Comparison of ENCODE assay signal across 28 mouse cellular contexts in genomic region chr16:45593656-45594055, GRCm38 (mm10). TPM values are rescaled to one million over a fixed set of nuclear protein-coding genes. Genes with fewer than 3 reads are reported as not detected.
DNase-seq lines count a peak whose midpoint lies in the region; ATAC-seq and TF ChIP-seq lines count a peak whose summit lies in the region.
"Had no signal": no experiment of that assay in that cellular context is flagged by ENCODE, and none has a peak within 500 bp of the region (broad histone marks: within the 10 kb centered on the region; RNA-seq: fewer than 3 reads in every experiment).

No protein-coding gene starts in this region.

- TF ChIP-seq CTCF in kidney, adult 2 months (conservative IDR thresholded peaks at IDR 0.05; ENCODE audit: insufficient read depth, insufficient read length, low read depth, low read length) = no peak

- WGBS in hindbrain, embryonic 12.5 days = 73% methylated on average over 1 of the region's 1 CpGs
- WGBS in hindbrain, embryonic 11.5 days = 60% methylated on average over 1 of the region's 1 CpGs
- WGBS in midbrain, embryonic 13.5 days = 28% methylated on average over 1 of the region's 1 CpGs
- WGBS in kidney, adult 2 months = 73% methylated on average over 1 of the region's 1 CpGs

- no peak for TF ChIP-seq POLR2A in kidney, adult 2 months (IDR thresholded peaks at IDR 0.05; ENCODE audit: low read depth, low read length)

- H3K36me3 ChIP-seq in hindbrain, embryonic 12.5 days = no peaks in the 10 kb centered on the region
- no peaks in the 10 kb centered on the region for H3K36me3 ChIP-seq in hindbrain, embryonic 11.5 days (ENCODE audit: control insufficient read depth, insufficient read depth, low read length)
- no peaks in the 10 kb centered on the region for H3K36me3 ChIP-seq in midbrain, embryonic 13.5 days
- H3K36me3 ChIP-seq in kidney, adult 2 months (ENCODE audit: control insufficient read depth, insufficient read depth, low read length) = no peaks in the 10 kb centered on the region
- H3K36me3 ChIP-seq: embryonic facial prominence, embryonic 13.5 days; heart, embryonic 10.5 days; heart, embryonic 15.5 days; limb, embryonic 12.5 days; liver, embryonic 15.5 days had no signal

- no peak overlapping the region for H3K4me3 ChIP-seq in hindbrain, embryonic 12.5 days
- no peak overlapping the region for H3K4me3 ChIP-seq in hindbrain, embryonic 11.5 days (ENCODE audit: low read depth, low read length)
- no peak overlapping the region for H3K4me3 ChIP-seq in midbrain, embryonic 13.5 days (replicated peaks)
- no peak overlapping the region for H3K4me3 ChIP-seq in kidney, adult 2 months (ENCODE audit: insufficient read depth, low read depth, low read length)
- H3K4me3 ChIP-seq: embryonic facial prominence, embryonic 13.5 days; heart, embryonic 10.5 days; heart, embryonic 15.5 days; left cerebral cortex, adult 2 months; limb, embryonic 12.5 days; liver, embryonic 15.5 days had no signal

- H3K27ac ChIP-seq in hindbrain, embryonic 12.5 days = no peak overlapping the region
- H3K27ac ChIP-seq in hindbrain, embryonic 11.5 days (ENCODE audit: low read depth, low read length) = no peak overlapping the region
- H3K27ac ChIP-seq in midbrain, embryonic 13.5 days = no peak overlapping the region
- H3K27ac ChIP-seq in kidney, adult 2 months (ENCODE audit: insufficient read depth, low read depth, low read length) = no peak overlapping the region
- H3K27ac ChIP-seq: embryonic facial prominence, embryonic 13.5 days; heart, embryonic 10.5 days; heart, embryonic 15.5 days; left cerebral cortex, adult 2 months; limb, embryonic 12.5 days; liver, embryonic 15.5 days had no signal

- no peak for DNase-seq in hindbrain, embryonic 11.5 days (ENCODE audit: low spot score)
- peak; percentile 31 for DNase-seq in retina, embryonic 14.5 days (ENCODE audit: low spot score)
- DNase-seq in retina, postnatal 1 day = no peak
- DNase-seq in kidney, adult 2 months = no peak
- DNase-seq in spleen, adult 12 weeks (ENCODE audit: low spot score) = no peak
- DNase-seq: adrenal gland, adult 8-10 months; B cell, adult 2 months; cerebellum, adult 11 months; cerebellum, adult 9-11 months; gastrocnemius, postnatal 25 days; heart, adult 11 months; kidney, postnatal 14 days; lung, embryonic 14.5 days; lung, postnatal 14 days; right cerebral cortex, postnatal 4 days; thymus, postnatal 4 days had no signal

- H3K4me1 ChIP-seq in hindbrain, embryonic 12.5 days = peaks cover 3% of the 10 kb centered on the region
- no peaks in the 10 kb centered on the region for H3K4me1 ChIP-seq in hindbrain, embryonic 11.5 days (replicated peaks; ENCODE audit: control insufficient read depth, insufficient read depth, low read length)
- peaks cover 5% of the 10 kb centered on the region; the same call in 1 of the 2 replicates for H3K4me1 ChIP-seq in midbrain, embryonic 13.5 days (replicated peaks)
- no peaks in the 10 kb centered on the region for H3K4me1 ChIP-seq in kidney, adult 2 months (ENCODE audit: control insufficient read depth, insufficient read depth, low read length)
- H3K4me1 ChIP-seq: embryonic facial prominence, embryonic 13.5 days; heart, embryonic 10.5 days; heart, embryonic 15.5 days; limb, embryonic 12.5 days; liver, embryonic 15.5 days had no signal

- H3K9ac ChIP-seq in hindbrain, embryonic 12.5 days = no peak overlapping the region
- H3K9ac ChIP-seq in hindbrain, embryonic 11.5 days (ENCODE audit: low read depth, low read length) = no peak overlapping the region
- no peak overlapping the region for H3K9ac ChIP-seq in midbrain, embryonic 13.5 days (replicated peaks)
- H3K9ac ChIP-seq: embryonic facial prominence, embryonic 13.5 days; heart, embryonic 15.5 days; limb, embryonic 12.5 days; liver, embryonic 15.5 days; lung, embryonic 14.5 days had no signal

- peak; percentile 52; the same call in 1 of the 2 replicates for ATAC-seq in hindbrain, embryonic 12.5 days (ENCODE audit: low FRiP score)
- ATAC-seq in hindbrain, embryonic 11.5 days (ENCODE audit: low FRiP score) = no peak
- ATAC-seq in midbrain, embryonic 13.5 days = peak; percentile 80; the same call in 1 of the 2 replicates
- ATAC-seq: intestine, postnatal 0 days had no signal

- no peaks in the 10 kb centered on the region for H3K9me3 ChIP-seq in hindbrain, embryonic 12.5 days (replicated peaks)
- no peaks in the 10 kb centered on the region for H3K9me3 ChIP-seq in hindbrain, embryonic 11.5 days (ENCODE audit: control insufficient read depth, low read length)
- H3K9me3 ChIP-seq in midbrain, embryonic 13.5 days = no peaks in the 10 kb centered on the region
- H3K9me3 ChIP-seq: embryonic facial prominence, embryonic 13.5 days; heart, embryonic 10.5 days; heart, embryonic 15.5 days; limb, embryonic 12.5 days; liver, embryonic 15.5 days had no signal

- no peaks in the 10 kb centered on the region for H3K27me3 ChIP-seq in hindbrain, embryonic 12.5 days
- no peaks in the 10 kb centered on the region for H3K27me3 ChIP-seq in hindbrain, embryonic 11.5 days (ENCODE audit: control insufficient read depth, insufficient read depth, low read length)
- H3K27me3 ChIP-seq in midbrain, embryonic 13.5 days = no peaks in the 10 kb centered on the region
- no peaks in the 10 kb centered on the region for H3K27me3 ChIP-seq in kidney, adult 2 months (replicated peaks; ENCODE audit: control insufficient read depth, insufficient read depth, low read length)
- H3K27me3 ChIP-seq: embryonic facial prominence, embryonic 13.5 days; heart, embryonic 15.5 days; limb, embryonic 12.5 days; liver, embryonic 15.5 days had no signal

- H3K4me2 ChIP-seq in hindbrain, embryonic 12.5 days (replicated peaks) = no peak overlapping the region
- no peak overlapping the region for H3K4me2 ChIP-seq in hindbrain, embryonic 11.5 days (replicated peaks; ENCODE audit: low read depth, low read length)
- H3K4me2 ChIP-seq in midbrain, embryonic 13.5 days (replicated peaks) = no peak overlapping the region
- H3K4me2 ChIP-seq: embryonic facial prominence, embryonic 13.5 days; heart, embryonic 15.5 days; limb, embryonic 12.5 days; liver, embryonic 15.5 days; lung, embryonic 14.5 days had no signal

RNA-seq across cellular contexts. Expression of gene Gcsam, which starts 16.5 kb away (rescaled TPM):
- 0.08 TPM in 1 of 2 replicates, not detected in the other for polyA plus RNA-seq in hindbrain, embryonic 12.5 days (2016; fragmentation: Nextera tagmentation; extraction: Ambion mirVana)
- polyA plus RNA-seq in hindbrain, embryonic 11.5 days (2014; fragmentation: Nextera tagmentation; extraction: Ambion mirVana) = 0.07 and 0.34 TPM in 2 replicates
- polyA plus RNA-seq in midbrain, embryonic 13.5 days (2015; fragmentation: Nextera tagmentation; extraction: Ambion mirVana) = not detected in 2 replicates
- polyA plus RNA-seq in kidney, adult 2 months (2012; rRNA removed) = 0.11 and 0.44 TPM in 2 replicates

RNA-seq across cellular contexts. Expression of gene Slc9c1, which starts 58.5 kb away (rescaled TPM):
- polyA plus RNA-seq in hindbrain, embryonic 12.5 days (2016; fragmentation: Nextera tagmentation; extraction: Ambion mirVana) = not detected in 2 replicates
- not detected in 2 replicates for polyA plus RNA-seq in hindbrain, embryonic 11.5 days (2014; fragmentation: Nextera tagmentation; extraction: Ambion mirVana)
- polyA plus RNA-seq in midbrain, embryonic 13.5 days (2015; fragmentation: Nextera tagmentation; extraction: Ambion mirVana) = not detected in 2 replicates
- not detected in 2 replicates for polyA plus RNA-seq in kidney, adult 2 months (2012; rRNA removed)
- polyA plus RNA-seq: embryonic facial prominence, embryonic 13.5 days; heart, embryonic 10.5 days; heart, embryonic 15.5 days; intestine, postnatal 0 days; kidney, embryonic 14.5 days; limb, embryonic 12.5 days; liver, adult 2 months; liver, embryonic 15.5 days; lung, embryonic 14.5 days; neural tube, embryonic 11.5 days had no signal
